Mouse (Mus musculus): Measurements from ENCODE around the gene Hoxa7. TPM values are rescaled to one million over a fixed set of nuclear protein-coding genes. Genes with fewer than 3 reads are reported as not detected.

The Hoxa7 gene
- polyA plus RNA-seq, 1 experiment, result 0.10 TPM

GRCm38 (mm10) chr6:52183311-52184080 is 38.2 kb downstream of the Hoxa7 start:
- DNase-seq (ENCODE audit: low read depth), result no peak
- TF ChIP-seq CTCF (IDR thresholded peaks at IDR 0.05; ENCODE audit: borderline replicate concordance, extremely low read depth, insufficient read depth, insufficient read length) (no peak), POLR2A (IDR thresholded peaks at IDR 0.05; ENCODE audit: borderline replicate concordance, extremely low read depth, insufficient read depth, insufficient read length, poor library complexity, severe bottlenecking) (no peak)

- no peak for DNase-seq (ENCODE audit: low read depth)
- no peak for TF ChIP-seq POLR2A (IDR thresholded peaks at IDR 0.05; ENCODE audit: borderline replicate concordance, extremely low read depth, insufficient read depth, insufficient read length, poor library complexity, severe bottlenecking)
- TF ChIP-seq CTCF (IDR thresholded peaks at IDR 0.05; ENCODE audit: borderline replicate concordance, extremely low read depth, insufficient read depth, insufficient read length), result no peak
Measured at GRCm38 (mm10) chr6:52182793-52183192, 38.9 kb downstream of the Hoxa7 start.

GRCm38 (mm10) chr6:52182030-52182429 is 39.6 kb downstream of the Hoxa7 start:
- TF ChIP-seq POLR2A (IDR thresholded peaks at IDR 0.05; ENCODE audit: borderline replicate concordance, extremely low read depth, insufficient read depth, insufficient read length, poor library complexity, severe bottlenecking) (no peak), CTCF (IDR thresholded peaks at IDR 0.05; ENCODE audit: borderline replicate concordance, extremely low read depth, insufficient read depth, insufficient read length) (no peak)
- DNase-seq (ENCODE audit: low read depth), result no peak

GRCm38 (mm10) chr6:52180726-52181125 is 40.9 kb downstream of the Hoxa7 start:
- no peak for DNase-seq (ENCODE audit: low read depth)
- no peak for TF ChIP-seq POLR2A (IDR thresholded peaks at IDR 0.05; ENCODE audit: borderline replicate concordance, extremely low read depth, insufficient read depth, insufficient read length, poor library complexity, severe bottlenecking)
- TF ChIP-seq CTCF (IDR thresholded peaks at IDR 0.05; ENCODE audit: borderline replicate concordance, extremely low read depth, insufficient read depth, insufficient read length), result no peak

GRCm38 (mm10) chr6:52180213-52180710 is 41.4 kb downstream of the Hoxa7 start:
- no peak for TF ChIP-seq CTCF (IDR thresholded peaks at IDR 0.05; ENCODE audit: borderline replicate concordance, extremely low read depth, insufficient read depth, insufficient read length)
- no peak for TF ChIP-seq POLR2A (IDR thresholded peaks at IDR 0.05; ENCODE audit: borderline replicate concordance, extremely low read depth, insufficient read depth, insufficient read length, poor library complexity, severe bottlenecking)

GRCm38 (mm10) chr6:52179690-52180089 is 42.0 kb downstream of the Hoxa7 start:
- TF ChIP-seq POLR2A (IDR thresholded peaks at IDR 0.05; ENCODE audit: borderline replicate concordance, extremely low read depth, insufficient read depth, insufficient read length, poor library complexity, severe bottlenecking), result no peak
- no peak for TF ChIP-seq CTCF (IDR thresholded peaks at IDR 0.05; ENCODE audit: borderline replicate concordance, extremely low read depth, insufficient read depth, insufficient read length)
- no peak for DNase-seq (ENCODE audit: low read depth)

More at GRCm38 (mm10) chr6:52180213-52180710, 41.4 kb downstream of the Hoxa7 start:
- DNase-seq (ENCODE audit: low read depth), result no peak

GRCm38 (mm10) chr6:52178918-52179665 is 42.6 kb downstream of the Hoxa7 start:
- DNase-seq (ENCODE audit: low read depth), result no peak
- TF ChIP-seq POLR2A (IDR thresholded peaks at IDR 0.05; ENCODE audit: borderline replicate concordance, extremely low read depth, insufficient read depth, insufficient read length, poor library complexity, severe bottlenecking) (no peak), CTCF (IDR thresholded peaks at IDR 0.05; ENCODE audit: borderline replicate concordance, extremely low read depth, insufficient read depth, insufficient read length) (no peak)

GRCm38 (mm10) chr6:52177806-52178205 is 43.8 kb downstream of the Hoxa7 start:
- DNase-seq (ENCODE audit: low read depth), result no peak
- TF ChIP-seq CTCF (IDR thresholded peaks at IDR 0.05; ENCODE audit: borderline replicate concordance, extremely low read depth, insufficient read depth, insufficient read length), result no peak
- no peak for TF ChIP-seq POLR2A (IDR thresholded peaks at IDR 0.05; ENCODE audit: borderline replicate concordance, extremely low read depth, insufficient read depth, insufficient read length, poor library complexity, severe bottlenecking)

- no peak for TF ChIP-seq CTCF (IDR thresholded peaks at IDR 0.05; ENCODE audit: borderline replicate concordance, extremely low read depth, insufficient read depth, insufficient read length)
- TF ChIP-seq POLR2A (IDR thresholded peaks at IDR 0.05; ENCODE audit: borderline replicate concordance, extremely low read depth, insufficient read depth, insufficient read length, poor library complexity, severe bottlenecking), result no peak
- DNase-seq (ENCODE audit: low read depth), result no peak
Measured at GRCm38 (mm10) chr6:52177061-52177735, 44.5 kb downstream of the Hoxa7 start, which contains the start of gene 5730596B20Rik. TSS of gene 5730596B20Rik (plus strand) at chr6:52177498.

GRCm38 (mm10) chr6:52176391-52176790 is 45.3 kb downstream of the Hoxa7 start:
- no peak for TF ChIP-seq POLR2A (IDR thresholded peaks at IDR 0.05; ENCODE audit: borderline replicate concordance, extremely low read depth, insufficient read depth, insufficient read length, poor library complexity, severe bottlenecking)
- no peak for TF ChIP-seq CTCF (IDR thresholded peaks at IDR 0.05; ENCODE audit: borderline replicate concordance, extremely low read depth, insufficient read depth, insufficient read length)
- DNase-seq (ENCODE audit: low read depth), result no peak

- no peak for TF ChIP-seq POLR2A (IDR thresholded peaks at IDR 0.05; ENCODE audit: borderline replicate concordance, extremely low read depth, insufficient read depth, insufficient read length, poor library complexity, severe bottlenecking)
- no peak for TF ChIP-seq CTCF (IDR thresholded peaks at IDR 0.05; ENCODE audit: borderline replicate concordance, extremely low read depth, insufficient read depth, insufficient read length)
- DNase-seq (ENCODE audit: low read depth), result no peak
Measured at GRCm38 (mm10) chr6:52175864-52176263, 45.8 kb downstream of the Hoxa7 start.
